Mouse (Mus musculus) spleen, embryonic (tissue): ENCODE data around the gene Mrtfa.

ENCODE experiments used
- CTCF ChIA-PET: fragments of 350-600 bp; sonication (Branson Sonifier 250); formaldehyde crosslinking; loops from one replicate; lab custom pipeline; 2022; lab: Charles Lee

The Mrtfa gene

DNA sequence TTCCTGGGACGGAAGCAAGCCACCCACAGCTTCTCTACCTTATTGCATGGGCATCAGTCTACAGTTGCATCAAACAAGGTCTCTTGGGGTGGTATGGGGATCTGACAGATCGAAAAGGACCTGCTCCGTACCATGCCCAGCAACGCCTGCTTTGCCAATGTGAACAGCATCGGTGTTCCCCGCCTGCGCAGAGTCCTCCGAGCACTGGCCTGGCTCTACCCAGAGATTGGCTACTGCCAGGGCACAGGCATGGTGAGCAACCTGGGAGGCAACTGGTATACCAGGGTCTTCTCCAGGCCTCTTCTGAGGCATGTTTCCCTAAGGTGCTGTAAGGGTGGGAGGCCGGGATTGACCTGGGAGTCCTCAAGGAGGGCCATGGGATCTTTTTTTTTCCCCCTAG is 183.2 kb downstream of the Mrtfa start:
- CTCF ChIA-PET: no interaction called here

- CTCF ChIA-PET: no interaction called here
Observed at GRCm38 (mm10) chr15:81006127-81006735, 184.3 kb downstream of the Mrtfa start.

DNA sequence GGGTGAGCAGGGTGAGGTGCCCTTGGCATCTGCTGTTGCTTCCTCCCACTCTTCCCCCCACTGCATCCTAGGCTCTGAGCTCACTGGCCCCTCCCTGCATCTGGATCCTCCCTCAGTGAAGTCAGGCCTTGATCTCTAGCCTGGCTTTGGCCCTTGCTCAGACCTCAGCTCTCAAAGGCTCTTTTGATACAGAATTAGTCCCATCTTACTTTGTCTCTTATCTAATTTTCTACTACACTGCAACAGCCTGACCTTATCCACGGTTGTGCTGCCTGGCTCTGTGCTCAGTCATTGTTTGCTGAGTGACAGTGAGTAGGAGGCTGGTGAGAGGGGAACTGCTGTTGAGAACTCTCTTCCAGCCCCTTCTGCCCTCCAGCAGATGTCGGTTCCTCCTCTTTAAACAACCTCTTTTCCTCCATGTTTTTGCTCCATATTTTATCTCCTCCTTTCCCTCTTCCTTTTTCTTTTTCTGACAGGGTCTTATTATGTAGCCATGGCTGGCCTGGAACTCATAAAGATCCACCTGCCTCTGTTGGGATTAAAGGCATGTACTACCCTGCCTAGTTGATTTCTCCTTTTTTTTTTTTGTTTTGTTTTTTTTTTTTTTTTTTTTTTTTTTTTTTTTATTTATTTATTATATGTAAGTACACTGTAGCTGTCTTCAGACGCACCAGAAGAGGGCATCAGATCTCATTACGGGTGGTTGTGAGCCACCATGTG is 190.0 kb downstream of the Mrtfa start:
- CTCF ChIA-PET: no interaction called here

DNA sequence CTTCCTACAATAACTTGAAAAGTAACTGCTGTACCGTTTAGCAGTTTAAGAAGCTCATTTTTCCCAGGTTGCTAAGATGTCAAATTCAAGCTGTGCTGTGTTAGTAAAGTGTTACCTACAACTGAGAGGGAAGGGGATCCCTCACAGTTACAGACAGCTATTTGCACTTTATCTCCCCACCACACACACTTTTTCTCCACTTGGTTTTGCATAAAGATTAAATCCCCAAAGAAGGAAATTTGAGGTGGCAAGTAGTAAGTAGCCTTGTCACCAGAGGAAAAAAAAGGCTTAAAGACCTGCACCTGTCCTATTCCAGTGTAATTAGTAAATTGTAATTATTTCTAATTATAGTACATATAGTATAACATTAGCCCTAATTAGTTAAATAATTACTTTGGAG is 193.5 kb downstream of the Mrtfa start:
- CTCF ChIA-PET: no interaction called here

GRCm38 (mm10) chr15:80996090-80996835 is 194.3 kb downstream of the Mrtfa start:
- CTCF ChIA-PET: no interaction called here

DNA sequence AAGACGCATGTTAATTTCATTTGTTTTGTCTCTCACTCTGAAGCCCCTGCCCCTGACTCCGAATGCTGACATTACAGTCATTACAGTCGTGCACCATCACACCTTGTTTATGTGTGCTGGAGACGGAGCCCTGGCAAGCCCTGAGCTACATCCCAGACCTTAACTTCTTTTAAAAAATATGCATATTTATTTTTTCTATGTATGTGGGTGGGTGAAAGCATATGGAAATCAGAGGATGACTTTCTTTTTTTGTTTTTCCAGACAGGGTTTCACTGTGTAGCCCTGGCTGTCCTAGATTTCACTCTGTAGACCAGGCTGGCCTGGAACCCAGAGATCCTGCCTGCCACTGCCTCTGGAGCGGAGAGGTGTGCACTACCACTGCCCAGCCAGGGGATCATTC is 195.6 kb downstream of the Mrtfa start:
- CTCF ChIA-PET: no interaction called here

DNA sequence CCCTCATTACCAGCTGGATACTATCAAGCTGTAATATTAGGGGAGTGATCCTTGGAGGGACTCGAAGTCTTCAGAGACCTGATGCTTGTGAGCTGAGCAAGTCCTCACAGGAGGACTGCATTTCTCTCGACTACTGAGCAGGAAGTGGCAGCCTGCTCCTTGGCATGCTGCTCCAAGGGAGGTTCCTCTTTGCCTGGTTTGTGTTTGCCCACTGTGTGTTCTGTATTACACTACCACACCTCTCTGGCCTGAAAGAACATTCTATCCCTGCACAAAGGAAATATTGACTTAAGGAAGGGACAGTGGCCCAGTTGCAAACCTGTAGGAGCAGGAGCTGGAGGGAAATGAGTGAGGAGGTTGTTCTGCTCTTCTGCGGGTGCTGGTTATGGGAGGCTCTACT is 200.8 kb downstream of the Mrtfa start:
- CTCF ChIA-PET: no interaction called here

- CTCF ChIA-PET: no interaction called here
Observed at GRCm38 (mm10) chr15:80988331-80988730, 202.2 kb downstream of the Mrtfa start.

DNA sequence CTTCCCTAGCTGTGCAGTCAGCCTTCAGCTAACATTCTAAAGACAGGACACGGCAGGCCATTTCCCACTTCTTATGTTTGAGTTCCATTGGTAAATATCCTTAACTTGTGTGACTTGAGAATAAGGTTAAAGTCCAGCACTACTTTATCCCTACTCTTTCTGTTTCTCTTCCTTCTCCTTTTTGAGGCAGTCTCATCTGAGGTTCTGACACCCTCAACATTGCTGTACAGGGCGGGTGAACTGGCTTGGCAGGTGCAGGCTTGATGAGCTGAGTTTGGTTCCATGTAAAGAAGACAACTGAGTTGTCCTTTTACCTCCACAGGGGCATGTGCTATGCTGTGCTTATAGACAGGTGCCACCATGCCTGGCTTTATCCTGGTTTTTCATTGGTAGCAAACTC is 207.3 kb downstream of the Mrtfa start:
- CTCF ChIA-PET: no interaction called here

DNA sequence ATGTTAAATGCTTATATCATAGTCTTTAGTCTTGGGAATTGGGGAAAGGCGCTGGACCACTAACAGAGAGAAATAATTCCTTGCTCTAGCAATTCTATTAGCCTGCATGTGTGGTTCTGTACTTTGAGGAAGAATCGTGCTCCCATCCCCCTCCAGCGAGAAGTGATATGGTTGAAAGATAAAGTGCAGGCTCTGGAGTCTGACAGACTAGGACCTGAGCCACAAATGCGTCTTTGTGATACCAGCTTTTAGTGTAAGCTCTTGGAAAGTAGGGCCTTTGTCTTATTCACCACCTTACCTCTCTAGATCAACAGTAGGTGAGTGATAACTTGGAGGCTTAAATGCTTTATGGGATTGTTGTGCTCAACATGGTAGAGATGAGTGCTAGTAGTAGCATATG is 209.4 kb downstream of the Mrtfa start:
- CTCF ChIA-PET: no interaction called here

DNA sequence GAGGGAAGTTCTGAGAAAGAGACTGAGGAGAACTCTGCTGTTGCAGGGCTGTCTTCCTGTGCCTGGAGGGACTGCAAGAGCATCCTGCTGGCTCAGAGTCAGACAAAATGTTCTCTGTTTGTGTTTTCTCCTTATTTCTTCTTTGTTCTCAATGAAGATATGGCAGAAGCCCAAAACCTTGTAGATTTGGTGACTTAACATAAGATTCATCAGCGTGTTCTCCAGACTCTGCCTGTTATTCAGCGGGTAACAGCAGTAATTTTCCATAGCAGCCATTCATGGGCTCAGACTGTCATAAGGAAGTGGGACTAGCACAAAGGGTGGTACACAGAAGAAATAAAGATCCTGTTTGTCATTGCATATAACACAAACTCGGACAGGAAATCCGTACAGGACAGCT is 210.9 kb downstream of the Mrtfa start:
- CTCF ChIA-PET: no interaction called here

- CTCF ChIA-PET: interaction anchor here (0.6 kb wide), 1 partner anchor 601 kb away, joined by 8 read pairs; no protein-coding TSS in a partner anchor
Observed at GRCm38 (mm10) chr15:80977620-80978334, 212.8 kb downstream of the Mrtfa start, which contains the start of gene Sgsm3. Gene Sgsm3 (plus strand): TSS chr15:80977765.

- CTCF ChIA-PET: no interaction called here
Observed at GRCm38 (mm10) chr15:80975666-80976065, 214.9 kb downstream of the Mrtfa start.

DNA sequence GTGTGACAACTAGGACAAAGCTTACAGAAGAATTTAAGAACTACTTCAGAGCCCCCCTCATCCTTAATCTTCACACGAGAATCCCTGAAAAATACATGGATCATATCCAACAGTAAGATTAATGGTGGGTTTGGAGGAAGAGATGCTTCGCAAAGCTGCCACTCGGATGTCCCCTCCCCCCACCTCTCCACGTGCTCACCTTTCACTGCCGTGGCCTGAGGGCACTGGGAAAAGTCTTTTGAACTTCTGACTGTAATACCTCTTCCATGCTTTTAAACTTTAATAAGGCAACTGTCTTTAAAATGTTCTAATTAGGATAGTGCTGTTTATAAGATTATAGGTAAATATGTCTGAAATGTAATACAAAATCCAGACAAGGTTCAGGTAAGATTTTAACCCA is 216.2 kb downstream of the Mrtfa start:
- CTCF ChIA-PET: interaction anchor here (0.6 kb wide), 1 partner anchor 696 kb away, joined by 9 read pairs; no protein-coding TSS in a partner anchor

- CTCF ChIA-PET: no interaction called here
Observed at GRCm38 (mm10) chr15:80969371-80969770, 221.2 kb downstream of the Mrtfa start.
